Mouse (Mus musculus) stomach, postnatal 0 days (tissue): ENCODE results near the gene Fzd10. TPM values are rescaled to one million over a fixed set of nuclear protein-coding genes. Genes with fewer than 3 reads are reported as not detected.

Experiments used
- ATAC-seq: fragments of 200-750 bp; cut with Nextera tagmentation; 2 replicates; pipeline ENCODE4 v1.8.0; 2017; ENCODE audit not compliant: low FRiP score, low TSS enrichment
- DNase-seq: peaks from one replicate; pipeline ENCODE4 v3.0.0-alpha.2; 2016; ENCODE audit warnings: low spot score
- H3K27ac ChIP-seq: fragments of 300-500 bp; sonication (generic); replicated peaks from 2 replicates; pipeline ENCODE4 v1.5.1; 2014; ENCODE audit warnings: mild to moderate bottlenecking, control low read depth
- H3K27me3 ChIP-seq: fragments of 300-500 bp; sonication (generic); 2 replicates; pipeline ENCODE4 v1.6.1; 2014; ENCODE audit warnings: low read length; ENCODE audit not compliant: control insufficient read depth, insufficient read depth
- H3K36me3 ChIP-seq: fragments of 300-500 bp; sonication (generic); 2 replicates; pipeline ENCODE4 v1.6.1; 2014; ENCODE audit warnings: low read length, mixed read lengths; ENCODE audit not compliant: control insufficient read depth, insufficient read depth
- H3K4me1 ChIP-seq: fragments of 300-500 bp; sonication (generic); replicated peaks from 2 replicates; pipeline ENCODE4 v1.6.1; 2014; ENCODE audit warnings: antibody characterized with exemption; ENCODE audit not compliant: control insufficient read depth, insufficient read depth
- H3K4me2 ChIP-seq: fragments of 300-500 bp; sonication (generic); replicated peaks from 2 replicates; pipeline ENCODE4 v1.6.1; 2014; ENCODE audit warnings: low read depth, mild to moderate bottlenecking, control low read depth, moderate library complexity
- H3K4me3 ChIP-seq: fragments of 300-500 bp; sonication (generic); 2 replicates; pipeline ENCODE4 v1.5.1; 2014; ENCODE audit warnings: low read depth, low read length, control low read depth
- H3K9ac ChIP-seq: fragments of 300-500 bp; sonication (generic); 2 replicates; pipeline ENCODE4 v1.6.1; 2014; ENCODE audit warnings: mild to moderate bottlenecking, low read length, control low read depth, mixed read lengths
- H3K9me3 ChIP-seq: fragments of 300-500 bp; sonication (generic); 2 replicates; pipeline ENCODE4 v1.6.1; 2016; ENCODE audit warnings: low read length; ENCODE audit not compliant: control insufficient read depth
- CTCF ChIP-seq: IDR thresholded peaks from 2 replicates; pipeline ENCODE4 v1.5.1; 2016; ENCODE audit warnings: antibody characterized with exemption, low read depth, mild to moderate bottlenecking, moderate library complexity
- EP300 ChIP-seq: optimal IDR thresholded peaks from 2 replicates; pipeline ENCODE3; 2016; ENCODE audit warnings: antibody characterized with exemption
- WGBS: fragments of 180-500 bp; shearing (Covaris S2); extraction: QIAGEN DNeasy Blood & Tissue Kit; methylation state at CpG from one replicate; pipeline ENCODE4 v1.1.7; 2014; 5-methylcytosine and 5-hydroxymethylcytosine counted together
- polyA plus RNA-seq: library from polyadenylated mRNA; unstranded; fragments of >200 nt; fragmentation: Nextera tagmentation; extraction: Ambion mirVana; gene quantifications from 2 replicates; pipeline ENCODE4 v1.2.1, GENCODE M21; 2015

Gene Fzd10
- polyA plus RNA-seq, 1 experiment from 2014 or later = 2.9 TPM

DNA sequence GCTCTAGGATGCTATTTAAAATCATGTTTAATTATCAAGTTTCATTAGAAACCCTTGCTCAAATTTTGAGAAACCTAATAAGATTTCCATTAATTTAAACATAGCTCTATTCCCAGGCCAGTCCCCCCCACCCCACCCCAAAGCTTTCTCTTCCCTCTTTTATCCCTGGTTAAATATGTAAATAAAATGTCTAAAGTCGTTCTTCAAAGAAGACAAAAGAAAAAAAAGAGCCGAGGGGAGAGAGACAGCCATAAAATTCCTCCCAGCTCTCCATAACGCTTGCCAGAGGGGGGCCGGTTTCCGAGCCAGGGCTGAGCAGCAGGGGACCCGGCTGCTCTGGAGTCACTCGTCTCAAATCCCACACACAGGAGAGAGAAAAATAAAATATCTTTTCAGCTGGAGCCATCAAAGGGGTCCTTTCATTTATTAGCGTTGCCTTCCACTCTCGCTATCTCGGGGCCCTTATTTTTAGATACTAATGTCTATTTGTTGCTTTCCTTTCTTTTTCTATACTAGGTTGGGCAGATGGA is 2.4 kb upstream of the Fzd10 start:
- ATAC-seq (no peak), DNase-seq (no peak)
- Histone ChIP-seq H3K9ac (no peak overlapping the region), H3K9me3 (no peaks in the 10 kb centered on the region), H3K36me3 (no peaks in the 10 kb centered on the region), H3K4me3 (no peak overlapping the region), H3K4me1 (no peaks in the 10 kb centered on the region), H3K4me2 (peak overlapping the region; percentile 89), H3K27ac (no peak overlapping the region), H3K27me3 (peaks cover 5% of the 10 kb centered on the region; the same call in 1 of the 2 replicates)
- WGBS = 13% methylated on average over 10 of the region's 10 CpGs
- TF ChIP-seq EP300 = no peak
- TF ChIP-seq CTCF = no peak

GRCm38 (mm10) chr5:128598760-128599364 is 1.8 kb upstream of the Fzd10 start:
- TF ChIP-seq EP300 (no peak), CTCF (no peak)
- Histone ChIP-seq H3K4me2 (peak overlapping the region; percentile 89), H3K4me3 (peak overlapping the region; percentile 69), H3K4me1 (no peaks in the 10 kb centered on the region), H3K27me3 (peaks cover 5% of the 10 kb centered on the region; the same call in 1 of the 2 replicates), H3K9ac (0 out of 2 replicates have a peak overlapping the region, but pooled peaks have one; percentile 60), H3K9me3 (no peaks in the 10 kb centered on the region), H3K27ac (no peak overlapping the region), H3K36me3 (no peaks in the 10 kb centered on the region)
- no peak for DNase-seq
- WGBS = 3% methylated on average over 20 of the region's 20 CpGs
- no peak for ATAC-seq

DNA sequence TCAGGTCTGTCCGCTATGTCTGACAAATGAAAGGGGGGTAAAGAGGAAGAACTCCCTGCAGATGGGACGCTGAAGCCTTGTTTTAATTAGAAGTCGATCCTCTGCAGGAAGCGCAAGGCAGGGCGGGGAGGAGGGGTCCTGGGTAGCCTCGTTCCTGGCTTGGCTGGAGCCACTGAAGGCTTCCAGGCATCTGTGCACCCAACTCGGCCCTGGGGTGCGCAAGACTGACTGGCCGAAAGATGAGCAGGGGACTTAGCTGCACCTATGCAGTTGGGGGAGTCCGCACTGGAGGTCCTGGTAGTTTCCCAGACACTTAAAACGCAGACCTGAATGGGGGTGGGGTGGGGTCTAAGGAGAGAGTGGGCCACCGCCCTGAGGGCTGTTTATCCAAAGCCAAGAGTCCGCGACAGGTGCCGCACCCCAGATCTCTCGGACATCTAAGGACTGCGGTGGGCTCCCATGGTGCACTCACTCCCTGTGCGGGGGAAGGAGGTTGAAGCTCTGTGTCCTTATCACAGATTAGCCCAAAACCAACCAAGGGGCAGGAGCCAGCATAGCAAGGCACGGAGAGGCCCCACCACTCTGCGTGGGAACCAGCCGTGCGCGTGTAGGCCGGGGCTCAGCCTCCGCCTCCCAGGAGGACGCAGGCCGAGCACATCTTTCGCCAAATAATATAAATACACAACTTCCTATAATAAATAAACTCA is 1.1 kb upstream of the Fzd10 start:
- Histone ChIP-seq H3K9me3 (no peaks in the 10 kb centered on the region), H3K9ac (peak overlapping the region; percentile 60), H3K4me3 (peak overlapping the region; percentile 69), H3K36me3 (no peaks in the 10 kb centered on the region), H3K27ac (peak overlapping the region; percentile 58; the same call in 1 of the 2 replicates), H3K27me3 (peaks cover 5% of the 10 kb centered on the region; the same call in 1 of the 2 replicates), H3K4me2 (peak overlapping the region; percentile 89), H3K4me1 (no peaks in the 10 kb centered on the region)
- DNase-seq (no peak), ATAC-seq (peak; percentile 24)
- 1% methylated on average over 28 of the region's 28 CpGs for WGBS
- TF ChIP-seq CTCF (no peak), EP300 (no peak)

DNA sequence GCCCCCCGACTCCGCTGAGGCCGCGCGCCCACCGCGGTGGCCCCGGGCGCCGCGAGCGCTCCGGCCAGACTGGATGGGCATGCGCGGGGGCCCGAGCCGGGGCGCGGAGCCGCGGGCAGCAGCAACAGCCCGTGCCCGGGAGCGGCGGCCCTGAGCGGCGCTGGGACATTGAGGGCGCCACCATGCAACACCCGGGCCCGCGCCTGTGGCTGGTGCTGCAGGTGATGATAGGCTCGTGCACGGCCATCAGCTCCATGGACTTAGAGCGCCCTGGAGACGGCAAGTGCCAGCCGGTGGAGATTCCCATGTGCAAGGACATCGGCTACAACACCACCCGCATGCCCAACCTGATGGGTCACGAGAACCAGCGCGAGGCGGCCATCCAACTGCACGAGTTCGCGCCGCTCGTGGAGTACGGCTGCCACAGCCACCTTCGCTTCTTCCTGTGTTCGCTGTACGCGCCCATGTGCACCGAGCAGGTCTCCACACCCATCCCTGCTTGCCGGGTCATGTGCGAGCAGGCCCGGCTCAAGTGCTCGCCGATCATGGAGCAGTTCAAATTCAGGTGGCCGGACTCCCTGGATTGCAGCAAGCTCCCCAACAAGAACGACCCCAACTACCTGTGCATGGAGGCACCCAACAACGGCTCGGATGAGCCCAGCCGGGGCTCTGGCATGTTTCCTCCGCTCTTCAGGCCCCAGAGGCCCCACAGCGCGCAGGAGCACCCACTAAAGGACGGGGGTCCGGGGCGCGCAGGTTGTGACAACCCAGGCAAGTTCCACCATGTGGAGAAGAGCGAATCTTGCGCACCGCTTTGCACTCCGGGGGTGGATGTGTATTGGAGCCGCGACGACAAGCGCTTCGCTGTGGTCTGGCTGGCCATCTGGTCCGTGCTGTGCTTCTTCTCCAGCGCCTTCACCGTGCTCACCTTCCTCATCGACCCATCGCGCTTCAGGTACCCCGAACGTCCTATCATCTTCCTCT is 684 bp downstream of the Fzd10 start:
- peaks cover 5% of the 10 kb centered on the region; the same call in 1 of the 2 replicates for H3K27me3 ChIP-seq
- H3K27ac ChIP-seq = peak overlapping the region; percentile 86
- no peaks in the 10 kb centered on the region for H3K9me3 ChIP-seq
- 1% methylated on average over 73 of the region's 87 CpGs for WGBS
- no peaks in the 10 kb centered on the region for H3K36me3 ChIP-seq
- peak; percentile 38 for ATAC-seq
- TF ChIP-seq EP300 = no peak
- TF ChIP-seq CTCF = no peak
- no peaks in the 10 kb centered on the region for H3K4me1 ChIP-seq
- peak overlapping the region; percentile 89 for H3K4me2 ChIP-seq
- H3K9ac ChIP-seq = peak overlapping the region; percentile 67
- DNase-seq = peak; percentile 26
- H3K4me3 ChIP-seq = peak overlapping the region; percentile 69

- peak overlapping the region; percentile 89; the same call in 1 of the 2 replicates for H3K4me2 ChIP-seq
- H3K9me3 ChIP-seq = no peaks in the 10 kb centered on the region
- TF ChIP-seq EP300 (no peak), CTCF (no peak)
- no peak overlapping the region for H3K9ac ChIP-seq
- ATAC-seq (no peak), DNase-seq (no peak)
- peaks cover 5% of the 10 kb centered on the region; the same call in 1 of the 2 replicates for H3K27me3 ChIP-seq
- H3K27ac ChIP-seq = no peak overlapping the region
- no peaks in the 10 kb centered on the region for H3K36me3 ChIP-seq
- WGBS = 54% methylated on average over 1 of the region's 1 CpGs
- 0 out of 2 replicates have a peak overlapping the region, but pooled peaks have one; percentile 1 for H3K4me3 ChIP-seq
- H3K4me1 ChIP-seq = no peaks in the 10 kb centered on the region
These were observed 3.0 kb downstream of the Fzd10 start for GRCm38 (mm10) chr5:128603693-128604092.
